Mouse (Mus musculus): ENCODE measurements around the gene Olfr1044.
"Not testable (repeated sequence)": the region's sequence is repeated elsewhere in the genome, so short reads cannot be mapped to it uniquely, and the experiment has no call there.

Gene Olfr1044

DNA sequence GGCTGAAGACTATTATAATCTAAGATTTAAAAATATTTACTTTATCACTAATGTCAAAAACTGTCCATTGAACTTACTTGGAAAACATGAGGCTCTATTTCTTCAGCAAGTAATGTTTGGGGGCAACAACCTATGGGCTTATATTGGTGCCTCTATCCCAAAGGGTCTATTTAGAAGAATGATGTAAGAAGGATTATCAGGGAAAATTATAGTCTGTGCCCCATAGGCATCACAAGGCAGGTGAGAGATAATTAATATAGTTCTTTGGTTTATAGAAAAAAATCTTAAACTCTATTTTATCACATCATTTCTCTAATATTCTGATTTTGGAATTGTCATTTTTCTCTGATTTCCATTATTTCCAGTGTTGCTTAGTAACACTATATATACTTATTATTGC lies at the start of gene Olfr1044:
TSS of gene Olfr1044 (minus strand) at position 101 of the 400 bp plus-strand sequence.
- DNase-seq: no peak

DNA sequence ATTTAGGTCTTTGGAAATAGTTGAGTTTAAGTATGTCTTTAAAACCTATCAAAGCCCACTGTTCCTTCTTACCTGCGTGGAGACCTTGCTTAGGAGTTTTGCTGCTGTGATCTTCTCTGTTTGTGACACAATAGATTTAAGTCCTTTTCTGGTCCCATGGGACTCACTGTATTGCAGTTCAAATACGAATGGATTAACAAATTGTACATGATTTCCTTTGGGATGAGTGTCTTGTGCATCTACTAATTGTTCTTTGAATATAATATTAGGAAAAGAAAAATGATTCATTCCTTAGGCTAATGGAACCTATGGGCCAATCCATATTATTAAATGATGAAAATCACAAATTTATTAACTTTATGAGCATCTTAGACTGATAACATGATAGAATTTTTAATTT lies 41.6 kb upstream of the Olfr1044 start, which contains the start of gene Olfr1046:
TSS of gene Olfr1046 (minus strand) at position 101 of the 400 bp plus-strand sequence.
- no peak for DNase-seq

DNA sequence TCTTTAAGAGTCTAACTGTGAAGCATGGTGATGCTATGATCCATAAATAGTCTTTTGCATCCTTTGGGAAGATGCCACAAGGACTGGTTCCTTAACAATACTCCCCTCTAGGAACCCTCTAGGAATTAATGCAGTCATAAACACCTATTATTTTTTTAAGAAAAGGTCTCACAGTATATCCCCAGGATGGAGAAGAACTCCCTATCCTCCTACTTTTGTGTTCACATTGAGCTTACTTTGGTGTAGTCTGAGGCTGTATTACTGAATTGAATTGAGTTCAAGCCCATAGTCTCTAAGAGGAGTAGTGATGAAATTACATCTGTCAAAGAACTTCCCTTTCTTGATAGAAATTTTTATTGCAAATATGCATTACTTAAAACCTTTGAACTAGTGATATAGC lies 25.3 kb upstream of the Olfr1044 start, which contains the start of gene Olfr1045:
TSS of gene Olfr1045 (minus strand) at position 101 of the 400 bp plus-strand sequence.
- DNase-seq: no peak

DNA sequence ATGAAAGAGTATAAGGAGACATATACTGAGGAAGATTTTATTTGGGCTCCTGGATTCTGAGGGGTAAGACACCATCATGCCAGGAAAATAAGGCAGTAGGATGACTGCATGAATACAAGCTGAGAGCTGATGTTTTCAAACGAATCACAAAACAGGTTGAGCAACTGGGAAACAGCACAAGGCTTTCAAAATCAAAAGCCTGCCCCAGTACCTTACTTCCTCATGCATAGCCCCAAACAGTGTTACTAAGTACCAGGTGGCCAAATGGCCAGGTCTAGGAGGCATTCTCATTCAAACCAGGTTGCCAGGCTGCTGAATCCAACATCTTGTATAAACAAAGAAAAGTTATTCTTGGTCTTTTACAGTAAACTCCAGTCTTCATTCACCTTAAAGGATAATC lies 18.2 kb upstream of the Olfr1044 start:
- DNase-seq: no peak

DNA sequence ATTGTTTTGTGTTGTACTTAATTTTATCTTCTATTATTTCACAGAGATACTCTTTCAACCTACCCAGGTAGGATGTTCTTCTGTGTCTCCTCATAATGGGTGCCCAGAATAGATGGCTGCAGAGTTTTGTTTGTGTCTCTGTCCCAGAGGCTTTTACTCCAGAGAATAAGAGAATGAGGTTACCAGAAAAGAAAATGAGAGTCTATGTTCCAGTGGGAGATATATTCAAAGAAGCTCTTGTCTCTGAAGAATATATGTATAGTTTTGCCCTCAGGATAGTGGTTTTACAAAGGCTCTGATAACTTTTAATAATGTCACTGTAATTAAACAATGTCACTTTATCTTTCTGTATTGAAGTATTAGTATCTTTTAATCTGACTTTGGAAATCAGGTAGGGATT lies 8.0 kb upstream of the Olfr1044 start, which contains the start of gene Olfr52:
TSS of gene Olfr52 (minus strand) at position 101 of the 400 bp plus-strand sequence.
- no peak for DNase-seq

DNA sequence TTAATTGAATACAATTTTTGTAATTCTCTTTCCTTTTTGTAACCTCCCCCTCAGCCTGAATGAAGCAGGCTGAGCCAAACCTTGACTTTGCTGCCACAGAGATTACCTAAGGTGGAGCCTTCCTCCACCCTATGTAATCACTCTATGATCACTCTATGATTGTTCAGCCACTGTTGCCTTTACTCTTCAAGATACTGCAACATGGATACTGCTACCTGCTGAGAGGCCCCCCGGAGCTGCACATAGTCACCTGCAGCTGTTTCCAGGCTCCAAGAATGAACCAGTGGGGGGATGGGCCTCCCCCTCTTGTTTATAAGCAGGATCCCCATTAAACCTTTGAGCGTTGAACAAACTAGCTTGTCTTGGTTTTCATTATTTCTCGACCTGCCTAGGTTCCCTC lies 2.3 kb upstream of the Olfr1044 start:
- no peak for DNase-seq

DNA sequence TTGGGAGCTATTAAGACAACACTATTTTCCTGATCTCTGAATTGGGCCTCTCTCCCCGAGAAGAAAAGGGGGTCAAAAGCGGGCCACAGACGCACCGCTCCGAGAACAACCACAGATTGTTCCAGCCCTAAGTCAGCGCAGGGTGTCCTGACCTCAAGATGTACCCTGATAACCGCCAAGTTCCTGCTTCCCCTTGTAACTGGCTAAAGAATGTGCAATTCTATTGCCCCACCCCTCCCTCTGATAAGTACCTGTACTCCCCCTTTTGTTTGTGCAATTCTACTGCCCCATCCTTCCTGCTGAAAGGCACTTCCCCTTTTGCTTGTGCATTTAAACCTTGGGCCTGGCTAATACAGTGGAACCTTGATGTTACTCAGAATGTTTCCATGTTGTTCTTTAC lies 2.2 kb downstream of the Olfr1044 start:
- DNase-seq: not testable (repeated sequence)

DNA sequence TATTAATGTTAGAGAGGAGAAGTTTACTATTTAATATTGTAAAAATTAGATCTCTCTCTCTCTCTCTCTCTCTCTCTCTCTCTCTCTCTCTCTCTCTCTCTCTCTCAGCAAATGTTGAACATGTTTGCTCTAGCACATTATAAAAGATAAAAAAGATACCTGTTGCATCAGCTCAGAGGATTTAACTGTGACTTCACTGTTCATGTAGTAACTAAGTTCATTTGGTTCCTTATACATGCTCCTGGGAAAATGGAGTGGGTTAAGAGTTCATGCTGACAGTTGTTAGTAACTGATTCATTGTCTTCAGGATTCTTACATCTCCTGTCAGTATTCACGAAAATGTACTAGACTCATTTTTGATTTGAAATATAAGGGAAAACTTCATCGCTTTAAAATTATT lies 10.2 kb downstream of the Olfr1044 start, which contains the start of gene Olfr1043:
TSS of gene Olfr1043 (minus strand) at position 101 of the 400 bp plus-strand sequence.
- DNase-seq: no peak

DNA sequence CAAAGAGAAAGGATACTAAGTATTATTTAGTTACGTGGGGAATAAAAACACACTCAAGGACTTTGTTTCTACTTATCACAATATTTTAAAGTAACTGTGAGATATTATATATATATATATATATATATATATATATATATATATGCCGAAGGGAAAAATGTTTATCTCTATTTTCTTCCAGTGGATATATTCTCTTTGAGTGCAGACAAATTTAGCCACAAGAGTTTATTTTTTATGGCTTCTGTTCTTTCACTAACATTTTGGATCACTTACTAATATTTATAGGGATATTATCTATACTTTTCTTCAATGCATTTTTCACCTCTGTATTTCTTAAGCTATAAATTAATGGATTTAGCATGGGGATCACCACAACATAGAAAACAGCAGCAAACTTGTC lies 15.9 kb downstream of the Olfr1044 start, which contains the start of gene Olfr1042:
TSS of gene Olfr1042 (minus strand) at position 101 of the 400 bp plus-strand sequence.
- no peak for DNase-seq

DNA sequence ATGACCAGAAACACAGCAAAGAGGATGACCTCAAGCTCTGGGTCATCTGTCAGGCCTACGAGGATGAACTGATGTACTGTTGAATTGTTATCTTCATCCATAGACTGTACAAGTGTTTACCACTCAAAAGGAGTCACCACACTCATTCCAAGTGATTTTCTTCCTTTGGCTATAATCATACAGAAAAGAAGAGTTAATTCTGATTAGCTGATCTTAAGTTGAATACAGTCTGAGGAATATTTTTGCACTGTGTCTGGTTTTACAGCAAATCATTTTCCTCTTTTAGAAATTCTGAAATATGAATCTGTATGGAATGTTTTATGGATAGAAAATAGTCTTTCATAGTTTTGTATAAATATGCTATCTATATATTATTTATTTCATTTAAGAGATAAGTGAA lies 31.0 kb downstream of the Olfr1044 start, which contains the start of gene Olfr1040:
TSS of gene Olfr1040 (minus strand) at position 101 of the 400 bp plus-strand sequence.
- no peak for DNase-seq

DNA sequence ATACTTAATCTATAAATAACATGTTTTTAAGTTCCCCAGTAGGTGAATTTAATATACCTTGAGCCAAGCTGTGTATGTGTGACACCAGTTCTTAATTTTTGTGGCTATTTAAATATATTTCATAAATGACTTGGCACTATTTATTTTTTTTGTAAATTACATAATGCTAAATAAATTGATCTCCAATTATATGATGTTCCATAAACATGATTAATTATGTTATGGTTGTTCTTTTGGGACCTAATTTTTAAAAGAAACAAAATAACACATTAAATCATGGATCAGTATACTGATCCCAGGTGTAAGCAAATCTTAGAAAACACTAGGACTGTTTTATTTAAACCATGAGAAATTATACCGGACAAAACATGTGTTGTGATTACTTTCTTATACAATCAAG lies 41.8 kb downstream of the Olfr1044 start, which contains the start of gene Olfr1039:
TSS of gene Olfr1039 (minus strand) at position 101 of the 400 bp plus-strand sequence.
- no peak for DNase-seq

Measured in cerebellum, adult 18-20 months (tissue).